Mouse (Mus musculus) adrenal gland, postnatal 14 days (tissue): ENCODE data around the gene Spock2. TPM values are rescaled to one million over a fixed set of nuclear protein-coding genes. Genes with fewer than 3 reads are reported as not detected.

ENCODE experiments used
- DNase-seq: peaks from one replicate; pipeline ENCODE4 v3.0.0; 2021; ENCODE audit warnings: mixed read lengths
- long read RNA-seq, 2 experiments: library from polyadenylated mRNA; stranded (forward); transcript quantifications; one replicate each; pipeline ENCODE4 v2.0.0; 2021
- total RNA-seq: library from RNA; stranded (reverse); gene quantifications from 2 replicates; pipeline ENCODE4 v1.2.3, GENCODE M21; 2021

Spock2 gene
- total RNA-seq = 34.9 and 40.8 TPM in 2 replicates
- long read RNA-seq, experiment 1, partial matches to known transcripts = 8 of 14 reads
- long read RNA-seq, experiment 1, other reads (novel, unspliced or antisense) = 6 of 14 reads
- long read RNA-seq, experiment 2, partial matches to known transcripts = 7 of 14 reads
- long read RNA-seq, experiment 2, other reads (novel, unspliced or antisense) = 7 of 14 reads

- peak; percentile 54 for DNase-seq
Measured at GRCm38 (mm10) chr10:60106146-60106530, at the start of gene Spock2. Gene Spock2 (plus strand): TSS chr10:60106219.

- DNase-seq = no peak
Measured at GRCm38 (mm10) chr10:60062173-60062572, 43.8 kb upstream of the Spock2 start.

GRCm38 (mm10) chr10:60062931-60063330 lies 43.1 kb upstream of the Spock2 start:
- no peak for DNase-seq

- peak; percentile 56 for DNase-seq
Measured at GRCm38 (mm10) chr10:60066524-60066923, 39.5 kb upstream of the Spock2 start.

- no peak for DNase-seq
Measured at GRCm38 (mm10) chr10:60075159-60075558, 30.9 kb upstream of the Spock2 start.

DNA sequence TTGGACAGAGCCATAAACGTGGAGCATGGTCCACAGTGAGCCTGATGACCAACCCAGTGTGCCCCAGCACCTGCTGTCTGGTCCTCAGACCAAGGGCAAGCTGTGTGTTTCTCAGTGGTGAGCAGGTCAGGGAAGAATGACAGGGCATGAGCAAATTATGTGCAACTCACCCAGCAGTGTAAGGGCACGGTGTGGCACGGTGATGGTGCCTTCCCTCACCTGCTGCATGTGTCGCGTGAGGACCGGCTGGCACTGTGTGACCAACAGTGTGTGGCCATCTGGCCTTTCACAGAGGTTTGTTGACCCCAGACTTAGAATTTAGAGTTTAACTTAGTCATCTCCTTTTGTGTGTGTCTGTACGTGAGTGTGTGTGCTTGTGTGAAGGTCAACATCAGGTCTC lies 28.8 kb upstream of the Spock2 start:
- no peak for DNase-seq

- no peak for DNase-seq
Measured at GRCm38 (mm10) chr10:60077736-60078560, 28.1 kb upstream of the Spock2 start.

DNA sequence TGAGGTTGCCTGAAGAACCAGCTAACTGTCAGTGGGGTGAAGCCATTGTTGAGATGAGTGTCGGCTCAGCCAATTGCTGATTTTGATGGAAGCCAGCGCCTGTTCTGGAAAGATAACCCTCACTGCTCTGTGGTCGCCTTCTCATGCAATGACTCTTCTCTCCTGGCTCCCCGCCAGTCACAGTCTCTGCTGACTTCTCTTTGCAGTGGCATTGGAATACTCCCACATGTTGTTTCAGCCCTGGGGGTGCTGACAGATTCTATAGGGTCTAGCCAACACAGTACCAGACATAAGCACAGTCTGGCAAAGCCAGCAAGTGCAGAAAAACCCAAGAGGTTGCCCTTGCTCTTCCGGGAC lies 27.5 kb upstream of the Spock2 start:
- peak; percentile 91 for DNase-seq

DNA sequence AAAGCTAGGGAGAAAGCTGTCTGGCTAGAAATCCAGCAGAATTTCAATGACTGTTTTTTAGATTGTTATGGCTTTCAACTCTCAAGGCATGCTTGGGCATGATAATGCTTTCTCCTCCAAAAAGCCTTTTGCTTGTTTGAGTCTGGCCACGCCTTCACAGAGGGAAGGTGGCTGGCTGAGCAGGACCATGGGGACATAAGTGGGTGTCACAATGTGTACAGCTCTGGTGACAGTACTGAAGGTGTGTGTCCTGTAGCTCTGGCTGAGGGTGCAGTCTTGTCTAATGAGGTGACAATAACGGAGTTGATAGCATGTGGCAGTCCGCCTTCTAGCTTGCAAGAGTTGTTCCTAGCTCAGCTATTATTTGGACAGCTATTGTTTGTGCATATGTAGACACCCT lies 25.8 kb upstream of the Spock2 start:
- DNase-seq = no peak

- peak; percentile 15 for DNase-seq
Measured at GRCm38 (mm10) chr10:60080601-60080981, 25.4 kb upstream of the Spock2 start.

DNA sequence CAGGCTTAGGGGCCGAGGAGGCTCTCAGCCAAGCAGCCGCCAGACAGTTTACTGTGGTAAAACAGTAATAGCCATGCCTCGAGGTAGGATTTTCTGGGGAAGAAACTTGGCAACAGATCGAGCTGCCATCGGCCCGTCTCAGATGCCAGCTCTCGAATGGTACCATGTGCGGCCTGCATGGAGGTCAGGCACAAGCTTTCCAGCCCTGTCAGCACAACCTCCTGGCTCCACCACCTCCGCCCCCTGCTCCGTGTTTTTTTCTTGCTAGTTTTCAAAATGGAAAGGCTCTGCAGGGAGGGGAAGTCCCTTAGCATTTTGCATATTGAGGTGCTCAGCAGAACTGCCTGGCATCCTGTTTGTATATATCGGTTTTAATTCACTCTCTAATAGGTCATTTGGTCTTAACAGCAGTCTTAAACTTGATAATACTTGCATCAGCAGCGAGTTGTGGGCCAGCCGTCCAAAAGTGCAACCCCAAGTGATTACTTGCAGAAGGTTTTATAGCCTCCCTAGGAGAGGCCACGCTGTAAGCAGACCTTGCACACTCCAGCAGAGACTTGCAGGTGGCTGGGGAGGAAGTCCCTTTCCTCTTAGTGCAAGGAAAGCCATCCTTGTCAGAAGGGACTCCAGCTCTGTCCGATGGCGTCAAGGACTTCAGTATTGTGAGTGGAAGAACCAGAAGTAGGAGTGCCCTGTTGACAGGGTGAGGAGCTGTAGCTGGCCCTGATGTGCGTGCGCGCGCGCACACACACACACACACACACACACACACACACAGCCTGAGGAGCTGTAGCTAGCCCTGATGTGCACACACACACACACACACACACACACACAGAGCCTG lies 24.8 kb upstream of the Spock2 start:
- peak; percentile 35 for DNase-seq

GRCm38 (mm10) chr10:60081905-60082304 lies 24.1 kb upstream of the Spock2 start:
- DNase-seq = peak; percentile 76

GRCm38 (mm10) chr10:60084065-60084464 lies 22.0 kb upstream of the Spock2 start:
- DNase-seq = no peak

DNA sequence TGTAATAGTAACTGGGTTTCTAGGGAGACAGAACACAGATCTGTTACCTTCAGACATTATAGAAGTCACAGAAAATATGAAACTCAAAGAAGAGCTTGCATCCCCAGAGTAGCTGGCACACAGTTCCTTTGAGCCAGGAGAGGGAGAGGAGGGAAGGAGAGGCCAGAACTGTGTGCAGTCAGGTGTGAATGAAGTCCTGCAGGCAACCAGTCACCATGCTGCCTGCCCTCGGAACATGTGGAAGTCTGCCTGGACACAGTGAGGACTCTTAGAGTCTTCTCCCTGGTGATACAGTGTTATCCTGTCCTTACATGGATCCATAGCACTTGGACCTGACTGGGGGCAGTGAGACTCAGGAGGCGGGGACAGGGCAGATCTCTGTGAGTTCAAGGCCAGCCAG lies 13.7 kb upstream of the Spock2 start:
- DNase-seq = no peak

DNA sequence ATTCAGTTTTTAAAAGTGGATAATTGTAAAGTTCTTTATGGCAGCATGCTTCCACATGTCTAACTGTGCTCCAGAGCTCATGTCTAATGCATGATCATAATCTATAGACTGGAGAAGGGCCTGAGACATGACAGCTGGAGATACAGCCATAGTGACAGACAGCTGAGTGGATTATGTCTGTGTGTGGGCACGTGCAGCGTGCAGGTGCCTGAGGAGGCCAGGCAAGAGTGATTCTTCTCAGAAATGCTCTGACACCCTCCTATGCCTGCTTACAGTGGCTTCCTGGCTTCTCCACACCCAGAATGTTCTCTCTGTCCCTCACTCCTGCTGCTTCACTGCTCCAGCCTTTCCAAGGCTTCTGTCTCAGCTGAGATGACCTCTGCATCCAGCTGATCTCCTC lies 12.3 kb upstream of the Spock2 start:
- DNase-seq = no peak

DNA sequence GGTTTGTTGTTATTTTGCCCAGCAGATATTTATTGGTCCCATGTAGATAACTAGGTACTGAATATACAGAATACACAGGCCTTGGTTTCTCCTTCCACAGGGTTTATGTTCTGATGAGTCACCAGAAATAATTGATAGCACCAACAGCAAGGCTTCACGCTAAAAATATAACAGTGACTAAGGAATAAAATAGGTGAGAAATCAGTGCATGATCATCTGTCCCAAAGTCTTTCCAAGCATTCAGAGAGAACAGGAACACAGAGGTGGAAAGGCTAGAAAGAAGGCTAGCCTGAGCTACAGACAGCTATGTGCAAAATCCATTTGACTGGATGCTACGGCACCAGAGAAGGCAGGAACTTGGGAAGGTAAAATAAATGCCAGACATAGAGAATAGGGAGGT lies 10.5 kb upstream of the Spock2 start:
- no peak for DNase-seq

DNA sequence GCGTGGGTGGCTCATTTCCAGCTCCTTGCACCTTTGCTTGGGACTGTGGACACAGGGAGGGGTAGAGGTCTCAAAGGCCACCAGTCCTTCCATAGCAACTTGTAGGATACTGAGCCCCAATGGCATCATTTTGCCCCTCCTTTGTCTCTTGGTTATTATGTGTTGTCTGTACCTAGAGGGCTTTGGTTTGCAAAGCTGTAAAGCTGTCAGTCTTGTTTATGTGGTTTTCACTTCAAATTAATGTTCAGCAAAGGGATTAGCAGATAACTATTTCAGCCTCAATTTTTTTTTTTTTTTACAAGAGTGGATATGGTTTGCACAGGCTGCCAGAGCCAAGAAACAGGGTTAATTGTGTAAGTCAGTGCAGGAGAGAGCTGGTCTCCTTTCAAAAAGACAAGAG lies 9.7 kb upstream of the Spock2 start:
- DNase-seq = no peak

DNA sequence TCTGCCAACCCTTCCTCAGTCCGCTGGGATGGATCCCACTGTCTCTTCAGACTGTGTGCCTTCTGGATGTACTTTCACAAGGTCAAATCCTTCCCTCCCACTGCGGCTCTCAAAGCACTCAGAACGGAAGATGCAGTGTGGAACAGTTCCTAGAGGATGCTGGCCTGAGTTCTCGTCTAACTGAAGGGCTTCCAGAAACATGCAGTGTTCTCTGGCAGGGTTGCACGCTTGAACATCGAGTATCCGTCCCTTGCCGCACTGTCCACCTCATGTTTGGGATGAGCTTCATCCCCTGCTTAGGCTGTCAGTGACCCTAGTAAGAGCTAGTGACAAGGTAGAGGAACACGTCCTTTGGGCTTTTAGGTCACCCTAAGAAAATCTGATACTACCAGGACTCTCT lies 8.9 kb upstream of the Spock2 start:
- DNase-seq = no peak

GRCm38 (mm10) chr10:60097774-60098173 lies 8.2 kb upstream of the Spock2 start:
- no peak for DNase-seq

- DNase-seq = peak; percentile 16
Measured at GRCm38 (mm10) chr10:60105391-60106145, 451 bp upstream of the Spock2 start.

GRCm38 (mm10) chr10:60106531-60107186 lies 640 bp downstream of the Spock2 start:
- DNase-seq = peak; percentile 67

DNA sequence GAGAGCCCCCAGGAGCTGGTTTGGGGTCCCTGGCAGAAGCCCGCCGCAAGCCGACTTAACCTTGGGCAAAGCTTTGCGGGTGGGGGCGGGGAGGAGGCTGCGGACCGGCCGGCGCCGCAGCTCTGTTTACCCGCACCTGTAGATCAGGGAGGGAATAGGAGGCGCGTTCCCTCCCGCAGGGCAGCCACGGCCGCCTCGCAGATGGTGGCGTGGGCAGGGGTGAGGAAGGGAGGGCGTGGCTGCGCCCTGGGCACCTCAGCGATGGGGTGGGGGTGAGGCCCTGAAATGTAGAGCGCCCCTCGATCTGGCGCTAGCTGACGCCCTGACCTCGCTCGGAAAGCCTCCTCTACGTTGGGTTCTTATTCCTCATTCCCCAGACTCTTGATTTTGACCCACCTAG lies 1.4 kb downstream of the Spock2 start:
- peak; percentile 41 for DNase-seq
